Mouse (Mus musculus) liver, adult 2 months (tissue): ENCODE results near the gene Nav2.

ENCODE experiments used
- CTCF ChIP-seq: fragments of 200-500 bp; IDR thresholded peaks from 2 replicates; pipeline ENCODE4 v1.5.1; 2011; ENCODE audit warnings: low read depth, low read length, control low read depth
- POLR2A ChIP-seq: fragments of 200-500 bp; IDR thresholded peaks from 2 replicates; pipeline ENCODE4 v1.6.1; 2011; ENCODE audit warnings: low read length, control low read depth; ENCODE audit not compliant: insufficient read depth; ENCODE audit errors: extremely low read depth

DNA sequence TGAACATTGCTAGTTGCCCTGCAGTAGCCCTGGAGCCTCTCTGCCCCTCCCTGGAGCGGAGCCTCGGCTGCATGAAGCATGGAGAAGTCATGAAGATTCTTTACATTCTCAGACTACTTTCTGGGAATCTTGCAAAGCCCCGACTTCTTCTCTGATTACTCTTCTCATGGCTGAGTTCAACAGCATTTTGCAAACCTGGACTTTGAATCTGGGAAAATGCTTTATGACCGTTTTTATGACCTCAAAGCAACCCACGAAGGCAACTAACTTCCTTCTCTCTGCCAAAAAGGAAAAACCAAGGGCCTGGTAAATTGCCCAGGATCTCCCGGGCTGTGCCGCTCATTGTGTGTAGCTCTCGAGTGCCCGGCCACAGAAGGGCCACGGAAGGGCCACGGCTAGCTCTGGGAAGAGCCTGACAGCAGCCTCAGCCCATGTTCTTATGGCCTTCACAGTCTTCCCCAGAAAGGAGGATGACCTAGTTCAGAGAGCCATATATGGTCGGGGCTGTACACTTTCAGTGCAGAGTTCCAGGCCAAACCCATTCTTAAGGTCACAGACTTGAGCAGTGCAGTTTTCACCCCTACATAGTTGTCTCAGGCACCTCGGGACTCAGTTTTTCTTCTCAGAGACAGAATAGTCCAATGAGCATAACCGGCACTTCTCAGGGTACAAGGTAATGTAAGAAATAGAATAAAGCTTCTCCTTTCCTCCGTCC lies 409.8 kb downstream of the Nav2 start:
- TF ChIP-seq POLR2A (no peak), CTCF (no peak)
